Mouse (Mus musculus): ENCODE measurements around the gene Gm49405. TPM values are rescaled to one million over a fixed set of nuclear protein-coding genes. Genes with fewer than 3 reads are reported as not detected.

The Gm49405 gene
- total and polyA plus RNA-seq, 3 experiments = 3.6 to 5.7 TPM; not detected in 1

- no peak overlapping the region for H3K9ac ChIP-seq (ENCODE audit: control insufficient read depth, low read depth, low read length, poor library complexity, severe bottlenecking)
- no peak for DNase-seq (ENCODE audit: low read depth, low spot score)
- peaks cover 0 to 5% of the 10 kb centered on the region in 2 experiments; a peak in 2 of 4 replicates for H3K36me3 ChIP-seq (ENCODE audit: control insufficient read depth in 1 of 2, insufficient read depth in 2 of 2, low read length in 2 of 2)
- peaks cover under 1% of the 10 kb centered on the region; the same call in 1 of the 2 replicates for H3K79me2 ChIP-seq (ENCODE audit: control insufficient read depth, insufficient read depth, low read length, poor library complexity)
- TF ChIP-seq GATA1 (IDR thresholded peaks at IDR 0.05; ENCODE audit: low read depth, low read length) = no peak
- TF ChIP-seq JUND (IDR thresholded peaks at IDR 0.05; ENCODE audit: low read depth, low read length) = no peak
- no peak for TF ChIP-seq CHD1 (IDR thresholded peaks at IDR 0.05; ENCODE audit: low read depth, low read length)
- no peak for TF ChIP-seq MAFK (IDR thresholded peaks at IDR 0.05; ENCODE audit: borderline replicate concordance, low read depth, low read length)
- TF ChIP-seq GABPA (IDR thresholded peaks at IDR 0.05; ENCODE audit: low read depth, low read length) = no peak
- TF ChIP-seq MYC (IDR thresholded peaks at IDR 0.05; ENCODE audit: low read depth, low read length) = no peak
- no peak for TF ChIP-seq RAD21 (IDR thresholded peaks at IDR 0.05; ENCODE audit: low read depth, low read length)
- no peak for TF ChIP-seq TCF12 (IDR thresholded peaks at IDR 0.05; ENCODE audit: low read depth, low read length)
- TF ChIP-seq ZKSCAN1 (IDR thresholded peaks at IDR 0.05; ENCODE audit: low read depth, low read length) = no peak
- TF ChIP-seq HCFC1 (IDR thresholded peaks at IDR 0.05; ENCODE audit: low read depth, low read length) = no peak
- TF ChIP-seq NRF1 (IDR thresholded peaks at IDR 0.05; ENCODE audit: insufficient read depth, low read depth, low read length, poor library complexity, severe bottlenecking) = no peak
- peaks cover 0 to 9% of the 10 kb centered on the region in 2 experiments; a peak in 2 of 4 replicates for H3K4me1 ChIP-seq (ENCODE audit: control insufficient read depth in 1 of 2, insufficient read depth in 2 of 2, low read length in 2 of 2)
- no peaks in the 10 kb centered on the region for H3K9me3 ChIP-seq (replicated peaks; ENCODE audit: insufficient read depth, low read length)
- H3K27ac ChIP-seq (ENCODE audit: control insufficient read depth, low read depth, low read length) = no peak overlapping the region
- H3K27me3 ChIP-seq (ENCODE audit: control insufficient read depth in 1 of 2, insufficient read depth in 2 of 2, low read length in 2 of 2) = peaks cover 3 to 8% of the 10 kb centered on the region in 2 experiments
- H3K4me3 ChIP-seq (ENCODE audit: control insufficient read depth in 1 of 2, insufficient read depth in 1 of 2, low read depth in 2 of 2, low read length in 2 of 2) = no peak overlapping the region
These were observed 4.9 kb upstream of the Gm49405 start for GRCm38 (mm10) chr19:3995505-3995904.

GRCm38 (mm10) chr19:3996106-3996505 is 4.3 kb upstream of the Gm49405 start:
- Histone ChIP-seq H3K9ac (ENCODE audit: control insufficient read depth, low read depth, low read length, poor library complexity, severe bottlenecking) (no peak overlapping the region), H3K9me3 (replicated peaks; ENCODE audit: insufficient read depth, low read length) (no peaks in the 10 kb centered on the region), H3K4me1 (ENCODE audit: control insufficient read depth in 1 of 2, insufficient read depth in 2 of 2, low read length in 2 of 2) (peaks cover 0 to 9% of the 10 kb centered on the region in 2 experiments; a peak in 2 of 4 replicates), H3K36me3 (ENCODE audit: control insufficient read depth in 1 of 2, insufficient read depth in 2 of 2, low read length in 2 of 2) (peaks cover 0 to 5% of the 10 kb centered on the region in 2 experiments; a peak in 2 of 4 replicates), H3K79me2 (ENCODE audit: control insufficient read depth, insufficient read depth, low read length, poor library complexity) (peaks cover 1% of the 10 kb centered on the region; the same call in 1 of the 2 replicates), H3K27me3 (ENCODE audit: control insufficient read depth in 1 of 2, insufficient read depth in 2 of 2, low read length in 2 of 2) (peaks cover 3 to 8% of the 10 kb centered on the region in 2 experiments), H3K27ac (ENCODE audit: control insufficient read depth, low read depth, low read length) (no peak overlapping the region), H3K4me3 (ENCODE audit: control insufficient read depth in 1 of 2, insufficient read depth in 1 of 2, low read depth in 2 of 2, low read length in 2 of 2) (no peak overlapping the region)
- TF ChIP-seq E2F4 (IDR thresholded peaks at IDR 0.05; ENCODE audit: borderline replicate concordance, low read depth, low read length) (no peak), EP300 (IDR thresholded peaks at IDR 0.05; ENCODE audit: low read depth in 1 of 2, low read length in 2 of 2) (no peak)
- DNase-seq (ENCODE audit: low read depth, low spot score) = no peak

GRCm38 (mm10) chr19:3996747-3997146 is 3.7 kb upstream of the Gm49405 start:
- no peak for DNase-seq (ENCODE audit: low read depth, low spot score)
- no peak for TF ChIP-seq NELFE (IDR thresholded peaks at IDR 0.05; ENCODE audit: low read depth, low read length)
- no peak for TF ChIP-seq MXI1 (IDR thresholded peaks at IDR 0.05; ENCODE audit: low read depth, low read length)
- TF ChIP-seq ZNF384 (IDR thresholded peaks at IDR 0.05; ENCODE audit: low read depth, low read length) = no peak
- no peak overlapping the region for H3K4me3 ChIP-seq (ENCODE audit: control insufficient read depth in 1 of 2, insufficient read depth in 1 of 2, low read depth in 2 of 2, low read length in 2 of 2)
- peaks cover 1% of the 10 kb centered on the region; the same call in 1 of the 2 replicates for H3K79me2 ChIP-seq (ENCODE audit: control insufficient read depth, insufficient read depth, low read length, poor library complexity)
- H3K4me1 ChIP-seq (ENCODE audit: control insufficient read depth in 1 of 2, insufficient read depth in 2 of 2, low read length in 2 of 2) = peaks cover 0 to 14% of the 10 kb centered on the region in 2 experiments; a peak in 2 of 4 replicates
- peaks cover 0 to 6% of the 10 kb centered on the region in 2 experiments; a peak in 2 of 4 replicates for H3K36me3 ChIP-seq (ENCODE audit: control insufficient read depth in 1 of 2, insufficient read depth in 2 of 2, low read length in 2 of 2)
- H3K9ac ChIP-seq (ENCODE audit: control insufficient read depth, low read depth, low read length, poor library complexity, severe bottlenecking) = no peak overlapping the region
- peaks cover 3 to 8% of the 10 kb centered on the region in 2 experiments for H3K27me3 ChIP-seq (ENCODE audit: control insufficient read depth in 1 of 2, insufficient read depth in 2 of 2, low read length in 2 of 2)
- no peak overlapping the region for H3K27ac ChIP-seq (ENCODE audit: control insufficient read depth, low read depth, low read length)
- no peaks in the 10 kb centered on the region for H3K9me3 ChIP-seq (replicated peaks; ENCODE audit: insufficient read depth, low read length)

Measured in MEL (cell line).